Mouse (Mus musculus) thymus, postnatal 4 days (tissue): ENCODE results near the gene Map1lc3b.

ENCODE experiments used
- DNase-seq: peaks from one replicate; pipeline ENCODE4 v3.0.0; 2021

Map1lc3b gene

DNA sequence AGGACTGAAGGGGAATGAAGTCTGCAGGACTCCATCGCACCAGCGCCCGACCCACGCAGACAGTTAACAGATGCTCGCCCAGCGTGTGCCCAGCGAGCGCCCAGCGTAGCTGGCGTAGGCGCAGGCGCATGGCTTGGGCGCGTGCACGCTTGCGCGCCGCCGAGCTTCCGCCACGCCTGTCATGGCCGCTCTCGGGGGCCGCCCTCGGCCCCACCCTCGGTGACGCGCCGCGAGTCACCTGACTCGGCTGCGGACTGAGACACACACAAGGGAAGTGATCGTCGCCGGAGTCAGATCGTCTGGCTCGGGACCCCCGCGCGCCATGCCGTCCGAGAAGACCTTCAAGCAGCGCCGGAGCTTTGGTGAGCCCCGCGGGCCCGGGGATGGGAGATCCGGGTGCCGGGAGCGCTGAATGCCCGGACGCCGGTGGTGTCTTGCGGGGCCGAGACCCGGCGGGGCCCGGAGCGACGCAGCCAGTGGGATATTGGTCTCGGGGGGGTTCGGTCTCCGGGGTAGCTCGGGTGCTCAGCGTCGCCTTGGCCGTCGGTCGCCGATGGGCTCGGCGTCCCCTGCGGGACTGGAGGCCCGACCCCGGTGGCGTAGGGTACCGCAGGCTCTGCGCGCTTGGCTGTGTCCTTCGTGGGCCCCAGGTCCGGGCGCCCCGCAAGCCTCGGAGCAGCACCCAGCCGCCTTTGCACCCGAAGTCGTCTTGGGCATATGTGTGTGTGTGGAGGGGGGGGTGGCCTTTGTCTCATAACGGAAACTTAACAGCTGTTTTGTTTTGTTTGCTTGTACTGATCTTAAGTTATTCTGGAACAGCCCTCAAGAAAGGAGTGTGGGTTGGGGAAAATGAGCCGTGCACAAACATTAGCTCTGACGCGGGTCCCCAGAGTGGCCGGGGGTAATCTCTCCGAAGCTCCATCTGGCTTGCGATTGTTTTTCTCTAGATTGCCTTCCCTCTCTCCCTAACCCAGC is at the start of gene Map1lc3b:
TSS of gene Map1lc3b (plus strand) at position 159 of the 975 bp plus-strand sequence.
- peak; percentile 97 for DNase-seq

DNA sequence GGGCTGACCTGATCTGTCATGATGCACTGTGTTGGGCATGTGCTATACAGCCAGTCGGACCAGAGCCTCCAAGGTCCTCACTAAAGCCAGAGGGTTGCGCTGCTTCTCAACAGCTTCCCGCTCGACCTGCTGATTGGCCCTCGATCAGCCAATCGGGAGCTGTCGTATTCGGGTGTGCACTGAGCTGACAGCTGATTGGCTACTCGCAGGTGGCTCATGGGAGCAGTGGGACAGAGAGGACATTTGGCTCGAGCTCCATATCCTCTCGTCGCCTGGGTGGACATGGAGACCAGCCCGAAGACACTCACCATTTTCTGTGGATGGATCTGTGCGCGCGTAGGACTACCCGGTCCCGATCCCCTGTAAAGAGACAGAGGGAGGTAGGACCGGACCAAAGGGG is 48.3 kb upstream of the Map1lc3b start:
- peak; percentile 5 for DNase-seq

DNA sequence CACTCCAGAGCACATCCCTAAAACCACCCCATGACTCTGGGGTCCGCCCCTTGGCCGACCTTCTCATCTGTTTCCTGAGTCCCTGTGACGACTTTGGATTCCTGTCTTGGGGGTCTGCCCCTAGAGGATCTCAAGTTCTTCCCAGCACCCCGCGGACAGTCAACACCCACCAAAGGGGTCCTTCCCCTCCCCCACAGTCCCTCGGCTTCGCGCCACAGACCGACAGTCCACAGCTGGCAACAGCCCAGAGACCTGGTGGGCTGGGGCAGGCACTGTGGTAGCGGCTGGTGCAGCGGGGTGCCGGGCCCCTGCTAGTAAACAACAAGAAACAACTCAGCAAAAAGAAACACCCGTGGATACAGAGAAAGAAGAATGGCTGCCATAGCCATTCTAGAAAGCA is 47.3 kb upstream of the Map1lc3b start:
- DNase-seq = no peak

GRCm38 (mm10) chr8:121544276-121544785 is 45.8 kb upstream of the Map1lc3b start, which contains the start of gene 1700018B08Rik:
TSS of gene 1700018B08Rik (minus strand) at chr8:121544320.
- no peak for DNase-seq

DNA sequence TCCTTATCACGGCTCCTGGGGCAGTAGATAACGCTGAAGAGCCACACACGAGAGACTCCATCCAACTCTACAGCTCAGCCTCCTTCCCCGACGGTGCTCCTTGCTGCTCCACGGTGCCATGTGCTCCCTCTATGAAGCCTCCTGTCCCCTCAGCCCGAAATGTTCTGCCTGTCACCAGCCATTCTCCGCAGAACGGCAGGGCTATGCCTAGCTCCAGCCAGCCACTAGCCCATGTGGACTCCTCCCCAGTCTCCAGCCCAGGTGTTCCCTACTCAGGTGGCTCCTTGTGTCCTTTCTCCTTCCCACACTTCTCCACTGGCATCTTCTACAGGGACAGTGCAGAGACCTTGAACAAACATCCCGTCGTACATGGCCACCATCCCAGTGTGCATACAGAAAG is 45.2 kb upstream of the Map1lc3b start:
- DNase-seq = no peak

DNA sequence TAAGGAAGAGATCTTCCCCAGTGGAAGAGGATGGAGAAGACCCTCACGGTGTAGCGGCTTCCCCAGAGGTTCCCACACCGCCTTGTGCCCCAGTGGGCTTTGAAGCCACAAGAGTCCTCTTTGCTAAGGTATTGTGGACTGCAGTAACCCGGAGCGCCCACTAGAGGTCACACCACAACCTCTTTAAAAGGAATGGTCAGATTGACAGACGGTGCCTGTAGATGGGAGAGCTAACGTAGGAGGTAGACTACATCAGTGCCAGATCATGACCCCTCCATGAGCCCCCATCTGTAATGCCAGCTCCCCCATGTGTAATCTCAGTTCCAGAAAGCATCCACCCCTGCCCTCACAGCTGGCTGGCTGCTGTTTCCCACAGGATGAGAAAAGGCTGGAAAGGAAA is 43.0 kb upstream of the Map1lc3b start:
- peak; percentile 84 for DNase-seq

DNA sequence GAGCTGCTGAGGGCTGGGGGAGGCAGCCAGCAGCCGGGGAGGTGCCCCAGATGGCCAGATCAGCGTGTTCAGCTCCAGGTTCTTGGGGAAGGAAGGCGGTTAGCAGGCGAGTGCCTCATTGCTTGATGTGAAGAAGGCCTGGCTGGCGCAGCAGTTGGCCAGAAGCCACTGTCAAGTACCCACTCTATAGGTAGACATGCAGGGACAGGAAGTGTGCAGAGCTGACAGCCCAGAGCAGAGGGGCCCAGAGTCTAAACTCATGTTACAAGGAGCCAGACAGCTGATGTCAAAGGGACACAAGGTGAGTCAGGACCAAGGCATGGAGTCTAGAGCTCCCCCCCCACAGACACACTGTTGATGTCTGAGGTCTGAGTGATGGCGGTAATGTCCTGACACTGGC is 40.1 kb upstream of the Map1lc3b start:
- no peak for DNase-seq

DNA sequence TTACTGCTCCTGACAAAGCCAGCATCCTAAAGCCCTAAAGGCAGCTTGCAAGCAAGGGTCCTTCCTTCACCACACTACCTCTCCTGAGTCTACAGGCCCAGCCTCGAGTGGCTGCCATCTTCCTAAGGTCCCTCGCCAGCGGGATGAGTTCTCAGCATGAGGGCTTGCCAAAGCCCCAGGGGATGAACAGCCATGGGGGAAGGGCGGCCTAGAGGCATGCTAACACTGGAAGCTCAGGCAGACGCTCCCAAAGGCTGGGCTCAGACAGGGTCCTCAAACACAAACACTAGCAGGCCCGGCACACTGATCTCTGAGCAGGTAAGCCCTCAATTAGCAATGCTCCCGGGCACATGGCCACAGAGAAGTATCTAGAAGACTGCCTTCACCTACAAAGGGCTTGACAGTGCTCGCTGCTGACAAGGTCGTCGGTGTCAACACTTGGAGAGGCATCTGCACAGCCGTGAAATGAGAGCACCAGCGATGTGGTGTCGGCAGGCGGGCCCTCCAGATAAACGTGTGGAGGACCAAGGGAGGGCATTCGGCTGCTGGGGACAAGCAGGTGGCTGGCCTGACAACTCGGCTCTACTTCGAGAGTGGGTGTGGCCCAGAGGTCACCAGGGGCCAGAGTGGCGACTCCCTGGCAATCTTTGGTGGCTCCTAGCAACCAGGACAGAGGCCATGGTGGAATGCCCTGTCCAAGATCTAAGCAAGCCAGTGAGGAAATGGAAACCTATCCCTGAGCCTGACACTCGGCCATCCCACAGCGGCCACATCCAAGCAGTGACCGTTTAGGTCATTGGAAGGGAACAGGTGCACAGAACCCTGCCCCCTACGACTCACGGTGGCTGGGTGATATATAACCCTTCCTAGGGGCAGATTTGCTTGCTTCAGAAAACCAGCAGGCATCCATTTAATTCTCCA is 38.8 kb upstream of the Map1lc3b start:
- no peak for DNase-seq

DNA sequence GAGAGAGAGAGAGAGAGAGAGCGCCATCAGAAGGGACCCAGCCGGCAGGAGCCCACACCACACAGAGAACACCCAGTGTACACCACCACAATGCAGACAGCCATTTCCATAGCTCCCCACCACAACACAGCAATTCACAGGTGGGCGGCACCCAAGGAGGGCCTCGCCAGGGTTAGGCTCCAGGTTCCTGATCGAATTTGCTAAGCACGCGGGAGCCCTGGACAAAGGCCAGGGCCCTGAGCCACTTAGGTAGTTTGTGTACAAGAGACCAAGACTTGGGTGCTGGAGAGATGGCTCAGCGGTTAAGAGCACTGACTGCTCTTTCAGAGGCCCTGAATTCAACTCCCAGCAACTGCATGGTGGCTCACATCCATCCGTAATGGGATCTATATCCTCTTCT is 37.7 kb upstream of the Map1lc3b start:
- DNase-seq = no peak

DNA sequence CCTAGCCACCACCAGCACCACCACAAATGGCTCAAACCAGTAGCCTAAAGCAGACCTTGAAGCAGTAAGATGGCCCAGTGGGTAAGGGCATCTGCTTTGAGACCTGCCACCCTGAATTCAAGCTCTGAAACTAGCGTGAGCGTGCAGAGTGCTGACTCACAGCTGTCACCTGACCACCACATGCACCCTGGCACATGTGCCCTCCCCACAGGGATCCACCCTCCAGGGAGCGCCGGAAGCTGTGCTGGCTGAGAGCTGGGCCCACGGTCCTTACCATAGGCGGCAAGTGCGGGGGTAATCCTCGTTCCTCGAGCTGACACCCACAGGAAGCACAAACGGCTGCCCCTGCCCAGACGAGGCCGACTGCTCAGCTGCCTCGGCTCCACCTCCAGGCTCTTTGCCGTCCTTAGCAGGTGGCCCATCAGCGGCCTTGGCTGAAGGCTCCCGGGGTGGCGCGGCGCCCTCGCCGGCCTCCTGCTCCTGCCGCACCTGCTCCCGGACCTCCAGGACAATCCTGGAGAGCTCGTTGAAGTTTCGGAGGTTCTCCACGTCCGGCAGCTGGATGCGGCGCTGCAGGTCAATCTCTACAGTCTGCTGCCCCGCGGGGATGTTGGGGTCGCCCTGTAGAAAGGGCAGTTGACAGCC is 36.2 kb upstream of the Map1lc3b start:
- no peak for DNase-seq

DNA sequence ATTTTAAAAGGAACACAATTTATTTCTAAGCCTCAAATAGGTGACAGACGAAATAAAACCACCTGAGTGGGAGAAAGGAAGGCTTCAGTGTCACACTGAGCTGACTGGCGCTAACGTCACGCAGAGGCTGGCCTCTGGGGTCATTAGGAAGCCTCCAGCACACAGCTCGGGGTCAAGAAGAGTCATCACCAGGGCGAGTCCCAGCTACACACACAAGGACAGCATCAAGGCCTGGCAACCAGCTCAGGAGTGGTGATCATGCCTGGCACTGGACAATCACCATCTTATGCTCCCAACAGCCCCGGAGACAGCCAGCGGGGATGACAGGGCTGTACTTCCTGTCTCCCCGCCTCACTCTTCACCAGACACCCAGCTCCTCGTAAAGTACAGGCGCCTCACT is 32.4 kb upstream of the Map1lc3b start:
- DNase-seq = no peak

- no peak for DNase-seq
These were observed 31.6 kb upstream of the Map1lc3b start for GRCm38 (mm10) chr8:121558538-121558937.

DNA sequence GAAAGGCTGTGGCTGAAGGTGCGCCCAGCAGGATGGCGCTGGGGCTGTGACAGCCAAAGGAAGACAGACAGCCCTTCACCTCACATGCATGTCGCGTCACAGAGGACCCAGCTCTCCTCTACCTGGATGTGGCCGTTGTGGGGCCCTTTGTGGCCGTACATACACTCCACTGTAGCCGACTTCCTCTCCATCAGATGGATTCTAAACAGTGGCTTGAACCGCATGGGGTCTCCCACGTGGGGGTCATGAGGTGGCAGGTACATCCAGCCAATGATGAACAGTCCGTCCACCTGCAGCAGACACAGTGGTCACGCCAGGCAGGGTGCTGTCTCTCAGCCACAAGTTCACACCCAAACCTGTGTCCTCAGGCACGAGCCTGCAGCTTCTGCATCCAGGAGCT is 30.4 kb upstream of the Map1lc3b start:
- no peak for DNase-seq

GRCm38 (mm10) chr8:121560432-121561100 is 29.6 kb upstream of the Map1lc3b start:
- DNase-seq = no peak

DNA sequence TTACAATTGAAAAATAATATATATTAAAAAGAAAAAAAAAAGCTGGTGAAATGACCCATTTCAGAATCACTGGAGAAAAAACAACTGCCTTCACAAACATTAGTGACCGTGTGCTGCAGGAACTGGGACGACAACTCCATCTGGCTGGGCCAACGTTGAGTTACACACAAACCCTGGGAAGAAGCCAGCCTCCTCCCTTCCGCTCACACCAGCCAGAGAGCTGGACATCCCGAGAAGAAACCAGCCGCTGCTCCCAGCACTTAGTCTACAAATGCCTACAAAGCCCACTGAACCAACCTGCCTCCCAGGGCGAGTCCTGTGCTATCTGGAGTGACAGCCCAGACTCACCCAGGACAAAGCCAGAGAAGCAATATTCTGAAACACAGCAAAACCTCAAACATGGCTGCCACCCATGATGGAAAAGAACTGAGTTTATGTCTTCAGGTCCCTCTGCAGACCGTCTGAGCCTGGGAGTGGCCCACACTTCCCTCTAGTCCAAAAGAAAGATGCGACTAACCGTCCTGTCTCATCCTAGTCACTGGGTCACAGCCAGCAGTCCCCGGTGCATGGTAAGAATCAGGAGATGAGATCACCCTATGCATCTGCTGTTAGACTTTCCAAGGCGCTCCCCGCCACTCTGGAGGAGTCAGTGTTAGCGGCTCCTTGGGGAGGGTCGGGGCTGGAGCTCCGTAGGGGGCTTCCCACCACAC is 28.4 kb upstream of the Map1lc3b start:
- DNase-seq = no peak

DNA sequence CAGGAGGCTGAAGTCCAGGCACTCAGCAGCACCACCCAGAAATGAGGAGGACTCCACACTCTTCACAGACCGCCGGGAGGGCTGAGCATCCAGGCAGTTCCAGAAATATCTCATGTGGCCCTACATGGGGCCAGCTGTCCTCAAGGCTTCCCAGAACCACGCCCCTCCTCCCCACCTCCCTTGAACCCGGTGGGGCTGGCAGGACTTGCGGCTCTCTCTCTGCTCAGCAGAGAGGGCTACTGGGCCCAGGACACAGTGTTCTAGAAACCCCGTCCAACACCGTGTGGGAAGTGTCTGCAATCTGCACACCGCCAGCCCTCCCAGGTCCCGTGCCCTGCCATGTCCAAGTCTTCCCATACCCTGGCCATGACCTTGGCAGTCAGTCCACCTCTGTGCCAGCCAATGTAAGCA is 27.2 kb upstream of the Map1lc3b start:
- no peak for DNase-seq

DNA sequence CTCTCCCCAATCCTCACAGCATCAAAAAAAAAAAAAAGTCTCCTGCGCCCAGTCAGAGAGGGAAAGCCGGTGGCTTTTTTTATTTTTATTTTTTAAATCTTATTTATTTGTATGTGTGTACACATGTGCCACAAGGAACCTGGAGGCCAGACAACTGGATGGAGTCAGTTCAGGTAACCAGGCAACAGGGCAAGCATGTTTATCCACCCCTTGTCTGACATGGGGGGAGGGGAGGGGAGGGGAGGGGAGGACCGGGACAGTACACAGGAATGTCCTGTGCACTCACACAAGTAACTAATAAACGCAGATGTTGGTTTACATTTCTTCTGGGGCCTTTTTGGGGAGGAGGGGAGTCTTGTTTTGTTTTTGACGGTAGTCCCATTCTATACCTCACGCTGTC is 26.5 kb upstream of the Map1lc3b start:
- no peak for DNase-seq

- DNase-seq = no peak
These were observed 21.8 kb upstream of the Map1lc3b start for GRCm38 (mm10) chr8:121568321-121568720.

DNA sequence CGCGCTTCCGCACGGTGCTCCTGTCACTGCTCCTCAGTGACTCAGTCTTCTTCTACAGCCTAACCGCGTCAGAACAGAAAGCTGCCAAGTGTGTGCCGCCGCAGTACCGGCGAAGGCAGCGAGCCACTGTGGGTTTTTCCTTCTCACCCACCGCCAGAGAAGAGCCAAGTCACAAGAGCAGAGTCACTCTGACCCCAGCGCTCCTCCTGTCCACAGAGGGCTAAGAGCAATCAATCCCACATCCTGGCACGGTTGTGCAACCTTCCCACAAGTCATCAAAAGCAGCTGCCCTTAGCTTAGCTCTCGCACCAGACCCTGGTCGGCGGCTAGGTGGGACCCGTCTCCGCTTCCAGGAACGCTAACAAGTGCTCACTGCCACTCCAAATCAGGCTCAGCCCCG is 19.8 kb upstream of the Map1lc3b start:
- DNase-seq = no peak

- DNase-seq = no peak
These were observed 19.4 kb upstream of the Map1lc3b start for GRCm38 (mm10) chr8:121570801-121571200.

DNA sequence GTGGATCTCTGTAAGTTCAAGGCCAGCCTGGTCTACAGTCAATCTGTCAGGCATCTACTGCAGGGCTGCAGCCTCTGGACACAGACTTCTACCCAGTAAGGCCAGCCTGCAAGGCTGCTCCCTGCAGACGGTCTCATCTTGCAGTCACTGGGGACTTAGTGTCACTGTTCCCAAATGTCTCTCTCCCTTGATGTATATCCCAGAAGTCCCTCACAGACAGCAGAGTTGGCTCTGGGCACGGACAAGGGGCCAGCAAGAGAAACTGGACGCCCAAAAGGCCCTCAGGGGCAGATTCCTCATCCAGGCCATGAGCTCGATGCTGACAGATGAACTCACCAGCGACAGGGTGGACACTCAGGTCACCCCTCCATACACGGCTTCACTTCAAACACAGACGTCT is 18.0 kb upstream of the Map1lc3b start:
- no peak for DNase-seq

DNA sequence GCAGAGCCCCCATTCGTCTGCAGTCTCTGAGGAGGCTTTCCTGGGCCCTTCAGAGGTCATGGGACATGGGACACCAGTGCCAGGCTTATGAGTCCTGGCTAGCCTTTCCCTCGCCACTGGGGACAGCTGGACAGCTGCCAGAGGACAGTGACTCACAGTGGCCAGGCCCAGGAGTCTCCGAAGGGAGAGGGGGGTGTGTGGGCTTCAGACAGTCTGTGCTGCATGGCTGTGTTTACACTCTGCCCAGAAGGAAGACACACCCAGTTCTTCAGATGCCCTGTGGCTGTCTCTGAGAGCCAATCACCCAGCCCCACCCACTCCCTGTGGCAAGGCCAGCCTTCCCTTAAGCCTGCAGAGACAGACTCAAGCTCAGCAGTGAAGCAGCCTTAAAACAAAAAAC is 16.9 kb upstream of the Map1lc3b start:
- no peak for DNase-seq
